Comparison of ENCODE assay signal across 12 mouse cellular contexts in the genomic region with DNA sequence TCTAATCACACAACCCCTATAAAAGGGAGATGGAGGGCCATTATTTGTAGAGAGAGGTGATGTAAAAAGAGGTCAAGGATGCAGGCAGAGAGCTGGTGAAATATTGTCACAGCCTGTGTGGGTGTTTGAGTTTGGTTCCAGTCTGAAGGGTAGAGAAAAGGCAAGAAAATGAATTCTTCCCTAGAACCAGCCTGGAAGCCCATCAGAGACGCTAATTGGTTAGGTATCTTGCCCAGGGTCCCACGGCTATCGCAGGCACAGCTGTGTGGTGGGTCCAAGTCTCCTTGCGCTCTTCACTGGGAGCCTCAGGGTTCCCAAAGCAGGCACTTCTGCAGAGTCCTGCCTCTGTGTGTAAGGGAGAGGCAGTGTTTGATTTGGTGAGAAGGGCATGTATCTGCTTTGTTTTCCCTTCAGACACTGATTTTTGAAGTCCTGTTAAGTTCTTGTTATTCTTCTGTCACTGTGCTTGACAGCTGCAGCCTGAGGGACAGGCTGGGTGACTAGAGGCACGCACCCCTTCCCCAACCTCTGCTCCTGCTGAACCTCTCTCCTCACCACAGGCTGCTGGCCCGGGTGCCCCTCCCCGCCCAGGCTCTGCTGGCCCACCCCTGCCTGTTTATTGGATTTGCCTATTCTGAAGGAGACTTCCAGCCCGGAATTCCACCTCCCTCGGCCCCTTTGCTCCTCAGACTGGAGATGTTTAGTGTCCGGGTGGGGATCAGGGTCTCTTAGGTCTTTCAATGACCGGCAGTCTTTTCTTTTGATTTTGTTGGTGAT. TPM values are rescaled to one million over a fixed set of nuclear protein-coding genes. Genes with fewer than 3 reads are reported as not detected.
DNase-seq lines count a peak whose midpoint lies in the region; ATAC-seq lines count a peak whose summit lies in the region.
"Had no signal": no experiment of that assay in that cellular context is flagged by ENCODE, and none has a peak within 500 bp of the region (broad histone marks: within the 10 kb centered on the region; RNA-seq: fewer than 3 reads in every experiment).

No protein-coding gene starts in this region.

- H3K9ac ChIP-seq in hindbrain, embryonic 16.5 days (ENCODE audit: low read depth, low read length), result no peak overlapping the region; the same call in 1 of the 2 replicates
- no peak overlapping the region for H3K9ac ChIP-seq in embryonic facial prominence, embryonic 11.5 days (replicated peaks; ENCODE audit: low read length)
- H3K9ac ChIP-seq in midbrain, embryonic 12.5 days (replicated peaks), result no peak overlapping the region
- H3K9ac ChIP-seq: liver, postnatal 0 days had no signal

- peaks cover 22% of the 10 kb centered on the region for H3K27me3 ChIP-seq in hindbrain, embryonic 10.5 days (ENCODE audit: insufficient read depth, poor library complexity, severe bottlenecking)
- H3K27me3 ChIP-seq in hindbrain, embryonic 16.5 days (replicated peaks; ENCODE audit: control insufficient read depth, insufficient read depth, low read length), result peaks cover 6% of the 10 kb centered on the region; the same call in 1 of the 2 replicates
- H3K27me3 ChIP-seq in embryonic facial prominence, embryonic 11.5 days (ENCODE audit: control insufficient read depth, insufficient read depth, low read length), result no peaks in the 10 kb centered on the region; the same call in 1 of the 2 replicates
- H3K27me3 ChIP-seq in midbrain, embryonic 12.5 days, result peaks cover 61% of the 10 kb centered on the region
- H3K27me3 ChIP-seq: Patski had no signal

- no peaks in the 10 kb centered on the region for H3K36me3 ChIP-seq in hindbrain, embryonic 10.5 days
- H3K36me3 ChIP-seq in hindbrain, embryonic 16.5 days (ENCODE audit: control insufficient read depth, insufficient read depth, low read length), result no peaks in the 10 kb centered on the region
- no peaks in the 10 kb centered on the region for H3K36me3 ChIP-seq in embryonic facial prominence, embryonic 11.5 days (replicated peaks; ENCODE audit: control insufficient read depth, insufficient read depth, low read depth, low read length)
- no peaks in the 10 kb centered on the region for H3K36me3 ChIP-seq in midbrain, embryonic 12.5 days

- H3K9me3 ChIP-seq in hindbrain, embryonic 10.5 days, result peaks cover 3% of the 10 kb centered on the region; the same call in 1 of the 2 replicates
- no peaks in the 10 kb centered on the region for H3K9me3 ChIP-seq in hindbrain, embryonic 16.5 days (ENCODE audit: control insufficient read depth, low read length)
- no peaks in the 10 kb centered on the region for H3K9me3 ChIP-seq in embryonic facial prominence, embryonic 11.5 days (replicated peaks; ENCODE audit: control insufficient read depth, low read length)
- H3K9me3 ChIP-seq in midbrain, embryonic 12.5 days, result no peaks in the 10 kb centered on the region

- H3K4me1 ChIP-seq in hindbrain, embryonic 10.5 days (replicated peaks), result peaks cover 67% of the 10 kb centered on the region
- H3K4me1 ChIP-seq in hindbrain, embryonic 16.5 days (ENCODE audit: control insufficient read depth, insufficient read depth, low read depth, low read length), result peaks cover 19% of the 10 kb centered on the region
- no peaks in the 10 kb centered on the region for H3K4me1 ChIP-seq in embryonic facial prominence, embryonic 11.5 days (ENCODE audit: control insufficient read depth, insufficient read depth, low read length)
- peaks cover 47% of the 10 kb centered on the region for H3K4me1 ChIP-seq in midbrain, embryonic 12.5 days

- H3K4me3 ChIP-seq in hindbrain, embryonic 10.5 days, result peak overlapping the region; percentile 29; the same call in 1 of the 2 replicates
- H3K4me3 ChIP-seq in hindbrain, embryonic 16.5 days (ENCODE audit: low read length), result no peak overlapping the region
- no peak overlapping the region for H3K4me3 ChIP-seq in embryonic facial prominence, embryonic 11.5 days (ENCODE audit: low read depth, low read length)
- no peak overlapping the region for H3K4me3 ChIP-seq in midbrain, embryonic 12.5 days

- no peak overlapping the region for H3K4me2 ChIP-seq in hindbrain, embryonic 16.5 days (ENCODE audit: low read length)
- peak overlapping the region; percentile 0; the same call in 1 of the 2 replicates for H3K4me2 ChIP-seq in embryonic facial prominence, embryonic 11.5 days (ENCODE audit: low read depth, low read length)
- H3K4me2 ChIP-seq in midbrain, embryonic 12.5 days (replicated peaks), result peak overlapping the region; percentile 12; the same call in 1 of the 2 replicates

- peak overlapping the region; percentile 79 for H3K27ac ChIP-seq in hindbrain, embryonic 10.5 days
- H3K27ac ChIP-seq in hindbrain, embryonic 16.5 days (ENCODE audit: low read depth, low read length), result no peak overlapping the region
- no peak overlapping the region for H3K27ac ChIP-seq in embryonic facial prominence, embryonic 11.5 days (replicated peaks; ENCODE audit: low read depth, low read length)
- H3K27ac ChIP-seq in midbrain, embryonic 12.5 days (replicated peaks), result no peak overlapping the region

- peak; percentile 40 for DNase-seq in hindbrain, embryonic 10.5 days (ENCODE audit: low spot score)
- peak; percentile 28 for DNase-seq in embryo, embryonic 11 days
- DNase-seq in embryonic facial prominence, embryonic 11.5 days (ENCODE audit: low spot score), result no peak
- no peak for DNase-seq in gastrocnemius, adult 8-10 months (ENCODE audit: low spot score in 2 of 2)
- DNase-seq in adrenal gland, postnatal 4 days (ENCODE audit: low spot score in 2 of 2), result no peak
- DNase-seq in cerebellum, postnatal 25 days, result no peak
- DNase-seq: liver, postnatal 0 days; thymus, postnatal 14 days had no signal

- ATAC-seq in hindbrain, embryonic 16.5 days, result no peak
- ATAC-seq in embryonic facial prominence, embryonic 11.5 days (replicated peaks; ENCODE audit: insufficient number of reproducible peaks, low FRiP score, low TSS enrichment, low read depth), result no peak
- no peak for ATAC-seq in midbrain, embryonic 12.5 days (ENCODE audit: low FRiP score, low read depth)
- ATAC-seq: liver, postnatal 0 days; Patski had no signal

- WGBS in hindbrain, embryonic 10.5 days, result 9% methylated on average over 11 of the region's 11 CpGs
- 19% methylated on average over 11 of the region's 11 CpGs for WGBS in hindbrain, embryonic 16.5 days
- 15% methylated on average over 11 of the region's 11 CpGs for WGBS in embryonic facial prominence, embryonic 11.5 days
- 9% methylated on average over 11 of the region's 11 CpGs for WGBS in midbrain, embryonic 12.5 days

RNA-seq across cellular contexts. Expression of a gene that starts 5.1 kb away (rescaled TPM):
- 4.5 and 5.0 TPM in 2 replicates for polyA plus RNA-seq in hindbrain, embryonic 10.5 days (2016; fragmentation: Nextera tagmentation; extraction: Ambion mirVana)
- polyA plus RNA-seq in hindbrain, embryonic 16.5 days (2015; fragmentation: Nextera tagmentation; extraction: Ambion mirVana), result 3.0 and 4.3 TPM in 2 replicates
- 2.8 and 3.4 TPM in 2 replicates for polyA plus RNA-seq in embryonic facial prominence, embryonic 11.5 days (2014; fragmentation: Nextera tagmentation; extraction: Ambion mirVana)
- 5.0 and 6.4 TPM in 2 replicates for polyA plus RNA-seq in midbrain, embryonic 12.5 days (2016; fragmentation: Nextera tagmentation; extraction: Ambion mirVana)
- total RNA-seq in gastrocnemius, adult 8-10 months (2022), result 1 to 10 TPM; 4.8 to 6.6 (median 6.1) TPM
- total RNA-seq in adrenal gland, postnatal 4 days (2021), result 10 to 100 TPM; 11.4 to 11.9 TPM
- total RNA-seq: neutrophil, adult 5-6 weeks had no signal

Comparison
In these comparisons a context has a peak if more than half of its experiments do, and no peak if none do; other contexts are left out.
1. DNase-seq: peak in hindbrain, embryonic 10.5 days (single experiment) and embryo, embryonic 11 days (single experiment); none in embryonic facial prominence, embryonic 11.5 days (single experiment), gastrocnemius, adult 8-10 months (0 of 2), adrenal gland, postnatal 4 days (0 of 2) and cerebellum, postnatal 25 days (0 of 2).